Mouse (Mus musculus) yolk sac, embryonic 10.5 days (tissue): ENCODE data around the gene Pkd1l2.
A peak's percentile ranks its signal among the peaks of the same experiment; 100 is the strongest.

Source experiments
- DNase-seq: peaks from one replicate; pipeline ENCODE4 v3.0.0-alpha.2; 2017; ENCODE audit warnings: low spot score

The Pkd1l2 gene

GRCm38 (mm10) chr8:117033393-117033792 lies 48.9 kb downstream of the Pkd1l2 start:
- DNase-seq: peak; percentile 30

DNA sequence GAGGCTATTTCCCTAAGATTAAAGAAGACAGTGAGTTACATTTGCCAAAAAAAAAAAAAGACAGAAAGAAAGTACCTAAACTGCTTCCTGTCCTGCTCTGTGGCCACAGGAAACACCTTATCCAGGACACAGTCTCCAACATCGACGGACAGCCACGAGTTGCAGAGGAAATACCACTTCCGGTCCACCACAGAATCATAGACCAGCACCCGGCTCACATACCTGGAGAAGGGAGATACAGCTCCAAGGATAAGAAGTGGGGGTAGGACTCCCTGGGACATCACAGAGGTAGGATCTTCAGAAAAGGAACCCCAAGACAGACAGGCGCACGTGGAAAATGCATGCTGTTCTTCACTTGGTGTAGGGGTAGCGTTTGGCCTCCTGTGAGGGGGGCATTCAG lies 49.6 kb downstream of the Pkd1l2 start:
- DNase-seq: no peak

- peak; percentile 36 for DNase-seq
Measured at GRCm38 (mm10) chr8:117031476-117031875, 50.8 kb downstream of the Pkd1l2 start.

DNA sequence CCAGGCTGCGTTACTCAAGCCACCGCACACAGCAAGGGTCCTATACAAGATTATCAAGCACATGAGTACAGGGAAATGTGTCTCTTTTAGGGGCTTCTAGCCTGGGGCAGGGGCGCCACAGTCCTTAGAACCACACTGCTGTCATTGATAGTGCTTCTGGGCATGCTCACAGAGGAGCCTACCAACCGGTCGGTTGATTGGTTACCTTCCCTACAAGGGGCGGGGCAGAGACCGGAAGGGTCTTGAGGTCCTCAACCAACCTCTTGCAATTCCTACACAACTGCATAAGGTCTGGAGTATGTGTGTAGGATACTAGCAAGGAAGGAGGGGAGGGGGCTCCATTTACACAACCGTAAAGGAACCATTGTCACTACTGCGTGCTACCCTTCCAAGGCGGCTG lies 53.6 kb downstream of the Pkd1l2 start:
- DNase-seq: peak; percentile 32

DNA sequence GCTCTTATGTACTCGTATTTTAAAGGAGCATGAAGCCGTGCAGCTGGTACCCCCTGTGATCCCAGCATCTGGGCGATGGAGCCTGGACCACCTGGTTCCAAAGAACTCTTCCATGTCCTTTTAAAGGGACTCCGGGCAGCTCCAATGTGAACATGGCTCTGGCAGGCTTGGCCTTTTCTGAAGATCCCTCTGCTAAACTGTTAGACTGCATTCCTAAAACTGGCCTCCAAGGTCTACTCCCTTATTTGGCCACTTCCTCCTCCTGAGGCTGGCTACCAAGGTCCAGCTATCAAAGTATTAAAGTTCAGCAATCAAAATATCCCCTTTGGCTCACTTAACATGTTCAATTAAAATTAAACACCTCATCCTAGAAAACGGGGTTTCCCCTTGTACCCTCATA lies 54.6 kb downstream of the Pkd1l2 start:
- DNase-seq: no peak

GRCm38 (mm10) chr8:117022297-117022993 lies 59.8 kb downstream of the Pkd1l2 start:
- no peak for DNase-seq

- DNase-seq: peak; percentile 58
Measured at GRCm38 (mm10) chr8:117019323-117020275, 62.6 kb downstream of the Pkd1l2 start.

DNA sequence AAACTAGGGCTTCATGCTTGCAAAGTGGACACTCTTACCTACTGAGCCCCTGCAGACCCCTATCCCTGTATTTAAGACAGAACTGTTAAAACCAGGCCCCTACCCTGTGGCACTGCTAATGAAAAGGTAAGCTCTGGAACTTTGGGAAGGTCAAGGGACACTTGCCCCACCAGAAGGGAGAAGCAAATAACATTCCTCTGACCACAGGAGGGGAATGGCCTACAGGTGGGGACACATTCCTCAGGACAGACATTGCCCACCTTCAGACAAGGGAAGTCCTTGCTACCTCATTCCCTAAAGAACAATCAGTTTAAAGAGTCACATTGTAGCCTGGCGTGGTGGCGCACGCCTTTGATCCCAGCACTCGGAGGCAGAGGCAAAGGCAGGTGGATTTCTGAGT lies 64.4 kb downstream of the Pkd1l2 start:
- DNase-seq: no peak

DNA sequence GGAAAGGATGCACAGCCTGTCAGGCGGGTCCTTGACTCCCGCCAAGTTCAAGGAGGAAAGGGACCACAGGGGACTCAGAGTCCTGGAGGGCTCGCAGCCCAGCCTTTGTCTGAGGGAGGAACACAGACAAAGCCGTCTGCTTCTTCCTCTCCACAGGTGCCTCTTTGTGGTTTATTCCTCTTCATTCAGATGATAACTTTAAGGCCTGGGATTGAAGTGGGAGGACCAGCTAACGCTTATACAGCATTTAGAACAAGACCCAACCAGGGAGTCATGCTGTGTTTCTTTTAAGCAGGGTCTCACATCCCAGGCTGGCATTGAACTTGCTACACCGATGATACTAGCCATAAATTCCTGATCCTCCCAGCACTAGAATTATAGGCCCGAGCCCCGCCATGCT lies 65.2 kb downstream of the Pkd1l2 start:
- no peak for DNase-seq

GRCm38 (mm10) chr8:117015670-117016069 lies 66.6 kb downstream of the Pkd1l2 start:
- DNase-seq: no peak

DNA sequence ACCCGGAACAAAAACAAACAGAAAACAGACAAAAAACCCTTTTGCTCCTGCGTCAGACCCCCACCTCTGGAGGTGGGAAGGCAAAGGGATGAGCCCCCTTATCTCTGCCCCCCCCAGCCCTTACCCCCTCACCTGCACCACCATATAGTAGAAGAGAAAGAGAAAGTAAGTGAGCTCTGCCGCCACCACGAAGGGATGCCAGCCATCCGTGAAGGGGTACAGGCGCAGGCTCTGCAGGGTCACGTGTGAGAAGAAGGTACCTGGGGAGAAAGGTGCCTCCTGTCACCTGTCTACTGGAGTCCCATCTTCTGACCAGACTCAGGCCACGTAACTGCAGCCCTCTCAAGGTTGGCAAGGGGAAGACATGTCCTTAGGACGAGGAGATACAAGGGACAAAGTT lies 70.9 kb downstream of the Pkd1l2 start:
- no peak for DNase-seq

DNA sequence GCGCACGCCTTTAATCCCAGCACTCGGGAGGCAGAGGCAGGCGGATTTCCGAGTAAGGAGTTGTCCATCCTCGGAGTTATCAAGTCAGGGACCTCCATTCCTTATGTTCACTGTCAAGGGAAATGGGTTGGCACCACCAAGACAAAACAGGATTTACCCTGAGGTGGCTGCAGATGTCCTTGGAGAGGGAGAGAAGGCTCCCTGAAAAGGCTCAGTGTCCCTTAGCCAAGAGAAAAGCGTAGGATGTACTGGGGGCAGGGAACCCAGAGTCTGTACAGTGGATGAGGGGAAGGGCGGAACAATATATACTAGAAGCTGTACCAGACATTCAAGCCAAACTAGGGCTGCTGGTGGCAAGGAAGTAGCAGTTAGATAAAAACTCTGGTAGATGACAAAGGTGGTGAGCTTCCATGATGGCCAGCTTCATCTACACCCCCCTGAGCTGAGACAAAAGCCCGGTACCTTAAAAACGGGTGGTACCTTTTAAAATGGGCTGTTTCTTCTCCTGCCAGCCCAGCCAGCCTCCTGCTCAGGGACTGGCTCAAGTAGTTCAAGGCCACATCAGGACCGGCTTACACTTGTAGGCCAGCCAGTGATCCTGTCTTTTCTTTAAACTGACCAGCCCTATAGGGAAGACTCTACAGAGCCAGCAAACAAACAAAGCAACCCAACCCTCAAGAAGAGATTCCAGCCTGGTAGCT lies 88.1 kb downstream of the Pkd1l2 start:
- no peak for DNase-seq

DNA sequence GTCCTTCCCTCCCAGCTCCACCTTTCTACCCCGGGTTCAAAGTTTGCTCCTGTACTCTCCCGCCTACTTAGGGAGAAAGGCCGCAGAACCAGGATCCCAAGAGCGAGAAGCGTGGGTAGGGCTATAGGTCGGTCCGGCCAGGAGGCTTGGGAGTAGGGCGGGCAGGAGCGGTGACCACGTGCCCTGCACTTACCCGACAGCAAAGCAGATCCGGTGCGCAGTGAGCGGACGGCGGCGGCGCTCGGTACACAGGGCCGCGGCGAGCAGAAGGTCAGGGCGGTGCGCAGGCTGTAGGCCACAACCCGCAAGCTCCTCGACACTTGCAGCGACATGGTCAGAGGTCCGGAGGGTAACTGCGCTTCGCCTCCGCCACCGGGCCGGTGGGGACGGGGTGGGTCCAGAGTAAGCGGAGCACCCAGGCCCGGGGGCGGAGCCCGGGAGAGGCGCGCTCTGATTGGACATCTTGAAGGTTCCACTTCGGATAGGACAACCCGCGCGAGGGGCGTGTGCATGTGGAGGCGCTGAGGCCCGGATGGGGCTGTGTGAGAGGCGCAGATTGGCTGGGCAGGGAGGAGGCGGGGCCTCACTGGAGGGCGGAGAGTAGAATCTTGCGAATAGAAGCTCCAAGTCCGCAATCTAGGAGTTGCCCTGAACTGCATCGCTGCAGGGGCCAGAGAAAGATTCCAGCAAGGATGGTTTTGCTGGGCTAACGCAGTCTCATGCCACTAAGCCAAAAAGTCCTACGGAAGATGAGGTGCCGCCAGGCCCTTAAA lies 89.0 kb downstream of the Pkd1l2 start, which contains the start of gene Gcsh:
Gcsh (minus strand) TSS at position 443 of the 773 bp plus-strand sequence.
- peak; percentile 100 for DNase-seq

DNA sequence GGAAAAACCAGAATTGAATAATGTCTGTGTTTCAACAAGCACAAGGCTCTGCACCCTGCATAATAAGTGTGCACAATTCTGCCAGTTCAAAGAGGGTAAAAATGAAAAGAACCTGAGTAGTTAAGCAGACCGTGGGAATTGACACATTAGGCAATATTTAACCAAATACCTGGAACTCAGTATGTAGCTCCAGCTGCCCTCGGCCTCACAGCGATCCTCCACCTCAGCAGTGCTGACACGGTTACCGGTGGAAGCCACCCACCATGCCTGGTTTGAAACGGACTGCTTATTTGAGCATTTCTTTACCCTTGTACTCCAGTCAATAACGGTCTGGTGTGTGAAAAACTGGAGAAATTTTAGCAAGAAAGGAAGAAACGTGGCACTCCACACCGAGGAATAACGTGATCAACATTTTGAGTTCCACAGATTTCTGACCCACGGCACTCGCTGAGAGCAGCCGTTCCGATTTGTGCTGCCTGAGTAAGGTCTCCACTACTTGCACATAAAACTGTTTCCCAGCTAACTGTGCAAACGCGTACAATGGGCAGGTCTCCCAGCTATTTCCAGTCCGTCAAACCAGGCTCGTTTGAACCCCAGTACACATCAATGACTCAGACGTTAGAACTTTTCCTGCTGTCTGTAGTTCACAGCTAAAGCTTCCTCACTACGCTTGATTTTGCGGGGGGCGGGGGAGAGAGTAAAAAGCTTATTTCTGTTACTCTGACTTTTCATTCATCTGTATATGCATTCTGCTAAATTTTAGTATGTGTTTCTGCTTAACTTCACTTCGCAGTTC lies 89.9 kb downstream of the Pkd1l2 start:
- DNase-seq: peak; percentile 73

- DNase-seq: peak; percentile 69
Measured at GRCm38 (mm10) chr8:116991241-116991640, 91.0 kb downstream of the Pkd1l2 start.

DNA sequence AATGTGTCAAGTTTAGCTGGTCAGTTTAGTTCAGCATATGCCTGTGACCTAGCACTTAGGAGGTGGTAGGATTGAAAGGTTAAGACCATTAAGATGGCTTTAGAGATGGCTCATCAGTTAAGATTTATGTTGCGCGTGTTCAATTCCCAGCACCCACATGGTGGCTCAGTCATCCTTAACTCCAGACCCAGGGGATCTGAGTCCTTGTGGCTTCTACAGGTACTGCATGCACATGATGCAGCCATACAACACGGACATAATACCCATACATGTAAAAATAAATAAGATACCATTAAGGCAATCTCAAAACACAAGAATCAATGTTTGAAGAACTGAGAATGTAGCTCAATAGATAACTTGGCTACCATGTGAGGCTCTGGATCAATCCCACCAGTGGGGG lies 92.4 kb downstream of the Pkd1l2 start:
- no peak for DNase-seq

DNA sequence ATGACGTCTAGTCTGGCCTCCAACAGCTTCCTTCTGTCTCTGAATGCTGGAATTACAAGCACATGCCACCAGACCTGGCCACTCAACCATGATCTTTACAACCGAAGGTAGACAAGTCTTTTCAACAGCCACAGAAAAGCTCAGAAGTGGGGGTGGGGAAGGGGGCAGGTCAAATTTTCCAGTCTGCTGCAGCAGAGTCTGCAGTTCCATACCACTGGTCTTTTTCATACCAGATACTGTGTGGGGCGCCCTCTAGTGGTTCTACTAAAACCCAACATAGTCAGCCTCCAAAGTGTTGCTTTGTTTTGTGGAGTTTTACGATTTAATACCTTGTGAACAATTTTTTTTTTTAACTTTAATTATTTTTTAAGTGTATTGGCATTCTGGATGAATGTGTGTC lies 102.1 kb downstream of the Pkd1l2 start:
- peak; percentile 65 for DNase-seq

GRCm38 (mm10) chr8:116978631-116979256 lies 103.5 kb downstream of the Pkd1l2 start, which contains the start of gene 1700030J22Rik:
Gene 1700030J22Rik, minus strand, starts transcription at chr8:116978959.
- peak; percentile 99 for DNase-seq

- no peak for DNase-seq
Measured at GRCm38 (mm10) chr8:116978052-116978451, 104.2 kb downstream of the Pkd1l2 start.

- no peak for DNase-seq
Measured at GRCm38 (mm10) chr8:116975606-116976005, 106.6 kb downstream of the Pkd1l2 start.
